Mouse (Mus musculus) embryonic facial prominence, embryonic 15.5 days (tissue): ENCODE results near the gene Podxl. TPM values are rescaled to one million over a fixed set of nuclear protein-coding genes. Genes with fewer than 3 reads are reported as not detected.

Experiments used
- ATAC-seq: fragments of 200-750 bp; cut with Nextera tagmentation; 2 replicates; pipeline ENCODE4 v1.8.0; 2017; ENCODE audit warnings: low read depth, moderate TSS enrichment; ENCODE audit not compliant: insufficient number of reproducible peaks, low FRiP score, low TSS enrichment
- H3K27ac ChIP-seq: fragments of 300-500 bp; sonication (generic); replicated peaks from 2 replicates; pipeline ENCODE4 v1.5.1; 2015; ENCODE audit warnings: mild to moderate bottlenecking, inconsistent platforms
- H3K27me3 ChIP-seq: fragments of 300-500 bp; sonication (generic); 2 replicates; pipeline ENCODE4 v1.6.1; 2015; ENCODE audit warnings: inconsistent platforms
- H3K36me3 ChIP-seq: fragments of 300-500 bp; sonication (generic); 2 replicates; pipeline ENCODE4 v1.6.1; 2015; ENCODE audit warnings: mild to moderate bottlenecking, inconsistent platforms
- H3K4me1 ChIP-seq: fragments of 300-500 bp; sonication (generic); 2 replicates; pipeline ENCODE4 v1.6.1; 2015; ENCODE audit warnings: inconsistent platforms
- H3K4me2 ChIP-seq: fragments of 300-500 bp; sonication (generic); replicated peaks from 2 replicates; pipeline ENCODE4 v1.6.1; 2015; ENCODE audit warnings: mild to moderate bottlenecking, inconsistent platforms
- H3K4me3 ChIP-seq: fragments of 300-500 bp; sonication (generic); replicated peaks from 2 replicates; pipeline ENCODE4 v1.5.1; 2015; ENCODE audit warnings: mild to moderate bottlenecking, inconsistent platforms
- H3K9ac ChIP-seq: fragments of 300-500 bp; sonication (generic); 2 replicates; pipeline ENCODE4 v1.6.1; 2015; ENCODE audit warnings: inconsistent platforms
- H3K9me3 ChIP-seq: fragments of 300-500 bp; sonication (generic); replicated peaks from 2 replicates; pipeline ENCODE4 v1.6.1; 2016; ENCODE audit warnings: inconsistent platforms
- WGBS: fragments of 180-500 bp; shearing (Covaris S2); methylation state at CpG from one replicate; pipeline ENCODE4 v1.1.7; 2015; 5-methylcytosine and 5-hydroxymethylcytosine counted together
- polyA plus RNA-seq: library from polyadenylated mRNA; unstranded; fragments of >200 nt; fragmentation: Nextera tagmentation; extraction: Ambion mirVana; gene quantifications from 2 replicates; pipeline ENCODE4 v1.2.1, GENCODE M21; 2015

Gene Podxl
- polyA plus RNA-seq, 1 experiment from 2014 or later = 8.5 TPM

DNA sequence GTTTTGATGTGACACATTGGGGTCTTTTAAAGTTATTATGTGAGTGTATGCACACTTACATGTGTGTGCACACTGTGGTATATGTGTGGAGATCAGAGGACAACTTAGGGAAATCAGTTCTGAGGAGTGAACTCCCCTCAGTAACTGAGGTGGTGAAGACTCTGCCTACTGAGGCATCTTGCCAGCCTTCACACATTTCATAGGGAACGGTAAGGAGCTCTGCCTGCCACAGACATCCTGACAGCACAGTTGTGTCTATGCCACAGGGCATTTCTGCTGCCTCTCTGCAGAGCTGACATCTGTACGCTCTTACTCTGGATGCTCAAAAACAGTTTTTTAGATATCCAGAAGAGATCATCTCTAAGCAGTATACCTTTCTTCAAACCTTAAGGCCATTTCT, 67.6 kb downstream of the Podxl start:
- no peaks in the 10 kb centered on the region for H3K4me1 ChIP-seq
- no peaks in the 10 kb centered on the region for H3K9me3 ChIP-seq
- H3K27ac ChIP-seq = no peak overlapping the region
- no peak overlapping the region for H3K9ac ChIP-seq
- ATAC-seq = no peak
- no peak overlapping the region for H3K4me3 ChIP-seq
- WGBS = 65% methylated on average over 2 of the region's 2 CpGs
- no peak overlapping the region for H3K4me2 ChIP-seq
- H3K36me3 ChIP-seq = peaks cover 34% of the 10 kb centered on the region
- no peaks in the 10 kb centered on the region for H3K27me3 ChIP-seq

DNA sequence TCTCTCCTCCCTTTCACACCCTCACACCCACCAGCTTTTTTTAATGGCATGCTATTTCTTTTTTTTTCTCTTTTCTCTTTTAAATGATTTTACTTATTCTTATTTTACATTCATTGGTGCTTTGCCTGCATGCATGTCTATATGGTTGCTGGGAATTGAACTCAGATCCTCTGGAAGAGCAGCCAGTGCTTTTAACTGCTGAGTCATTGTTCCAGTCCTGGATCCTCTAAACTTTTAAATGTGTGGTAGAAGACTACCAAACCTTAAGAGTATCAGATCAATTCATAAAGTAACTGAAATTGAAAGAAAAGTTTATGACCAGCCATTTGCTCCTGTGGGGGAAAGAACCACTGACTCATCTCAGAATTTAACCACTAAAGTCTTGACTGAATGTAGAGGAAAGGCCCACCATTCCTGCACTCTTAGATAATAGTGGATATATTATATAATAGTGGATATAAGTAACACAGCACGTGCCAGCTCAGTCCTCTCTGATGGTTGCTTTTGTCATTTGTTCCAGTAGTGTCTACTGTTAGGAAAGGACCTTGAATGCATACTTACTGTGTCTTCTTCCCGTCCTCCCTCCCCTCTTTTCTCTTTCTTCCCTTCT, 68.6 kb downstream of the Podxl start:
- no peak overlapping the region for H3K27ac ChIP-seq
- no peak overlapping the region for H3K4me3 ChIP-seq
- no peak overlapping the region for H3K9ac ChIP-seq
- H3K4me2 ChIP-seq = no peak overlapping the region
- H3K27me3 ChIP-seq = no peaks in the 10 kb centered on the region
- H3K4me1 ChIP-seq = no peaks in the 10 kb centered on the region
- WGBS = 74% methylated on average over 2 of the region's 2 CpGs
- no peaks in the 10 kb centered on the region for H3K9me3 ChIP-seq
- no peak for ATAC-seq
- peaks cover 38% of the 10 kb centered on the region for H3K36me3 ChIP-seq

- WGBS = 89% methylated on average over 7 of the region's 7 CpGs
- no peak overlapping the region for H3K4me2 ChIP-seq
- no peak for ATAC-seq
- H3K36me3 ChIP-seq = peaks cover 33% of the 10 kb centered on the region; the same call in 1 of the 2 replicates
- H3K27me3 ChIP-seq = no peaks in the 10 kb centered on the region
- H3K9ac ChIP-seq = no peak overlapping the region
- H3K27ac ChIP-seq = no peak overlapping the region
- peaks cover 4% of the 10 kb centered on the region; the same call in 1 of the 2 replicates for H3K4me1 ChIP-seq
- H3K9me3 ChIP-seq = no peaks in the 10 kb centered on the region
- H3K4me3 ChIP-seq = no peak overlapping the region
Observed at GRCm38 (mm10) chr6:31489950-31490349, 73.8 kb downstream of the Podxl start.

- H3K4me1 ChIP-seq = peaks cover 4% of the 10 kb centered on the region; the same call in 1 of the 2 replicates
- 67% methylated on average over 2 of the region's 2 CpGs for WGBS
- H3K36me3 ChIP-seq = peaks cover 26% of the 10 kb centered on the region; the same call in 1 of the 2 replicates
- H3K9me3 ChIP-seq = no peaks in the 10 kb centered on the region
- no peak overlapping the region for H3K27ac ChIP-seq
- H3K27me3 ChIP-seq = no peaks in the 10 kb centered on the region
- ATAC-seq = no peak
- H3K4me2 ChIP-seq = no peak overlapping the region
- no peak overlapping the region for H3K9ac ChIP-seq
- H3K4me3 ChIP-seq = no peak overlapping the region
Observed at GRCm38 (mm10) chr6:31486601-31487000, 77.2 kb downstream of the Podxl start.

GRCm38 (mm10) chr6:31480008-31480407, 83.8 kb downstream of the Podxl start:
- Histone ChIP-seq H3K9me3 (no peaks in the 10 kb centered on the region), H3K9ac (no peak overlapping the region), H3K36me3 (peaks cover 14% of the 10 kb centered on the region; the same call in 1 of the 2 replicates), H3K4me1 (no peaks in the 10 kb centered on the region), H3K4me3 (no peak overlapping the region), H3K4me2 (no peak overlapping the region), H3K27me3 (no peaks in the 10 kb centered on the region), H3K27ac (no peak overlapping the region)
- no peak for ATAC-seq
- 68% methylated on average over 4 of the region's 4 CpGs for WGBS

DNA sequence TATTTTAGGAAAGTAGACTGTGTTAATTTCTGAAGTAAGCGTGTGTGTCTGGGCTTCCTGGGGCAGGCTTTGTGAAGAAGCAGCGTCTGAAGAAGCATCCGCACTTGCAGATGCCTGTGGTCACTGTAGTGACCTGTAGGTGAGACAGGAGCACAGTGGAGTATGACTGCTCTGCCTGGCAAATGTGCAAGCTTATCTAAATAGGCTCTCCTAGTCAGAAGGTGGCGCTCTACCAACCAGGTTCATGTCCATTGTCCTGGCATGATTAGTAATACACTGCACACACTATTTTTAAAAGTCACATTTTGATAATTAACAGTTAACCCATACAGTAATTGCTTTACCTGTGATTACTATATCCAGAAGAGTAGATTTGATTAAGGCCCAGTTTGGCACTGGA, 85.6 kb downstream of the Podxl start:
- no peak for ATAC-seq
- H3K27me3 ChIP-seq = no peaks in the 10 kb centered on the region
- H3K36me3 ChIP-seq = peaks cover 23% of the 10 kb centered on the region
- no peaks in the 10 kb centered on the region for H3K4me1 ChIP-seq
- H3K27ac ChIP-seq = no peak overlapping the region
- H3K4me3 ChIP-seq = no peak overlapping the region
- H3K4me2 ChIP-seq = no peak overlapping the region
- H3K9ac ChIP-seq = no peak overlapping the region
- 79% methylated on average over 4 of the region's 4 CpGs for WGBS
- no peaks in the 10 kb centered on the region for H3K9me3 ChIP-seq

Other genes starting within 250 kb of the Podxl start
- gene Mkln1, start 165.2 kb downstream of the Podxl start, polyA plus RNA-seq = 167 and 175 TPM in 2 replicates